Mouse (Mus musculus) cerebellum, adult 2 months (tissue): ENCODE measurements around the gene Rassf8.

Experiments used
- CTCF ChIP-seq: fragments of 200-500 bp; IDR thresholded peaks from 2 replicates; pipeline ENCODE4 v1.5.1; 2011; ENCODE audit warnings: low read depth, mild to moderate bottlenecking, control low read depth, low read length, moderate library complexity, borderline replicate concordance; ENCODE audit not compliant: insufficient read depth
- POLR2A ChIP-seq: fragments of 200-500 bp; IDR thresholded peaks from 2 replicates; pipeline ENCODE4 v1.6.1; 2011; ENCODE audit warnings: low read length, control low read depth, borderline replicate concordance; ENCODE audit not compliant: insufficient read depth

- TF ChIP-seq POLR2A (no peak), CTCF (no peak)
Measured at GRCm38 (mm10) chr6:145851956-145852355, 105.4 kb downstream of the Rassf8 start.
